Mouse (Mus musculus): ENCODE measurements around the gene Gm17018.

Gm17018 gene

DNA sequence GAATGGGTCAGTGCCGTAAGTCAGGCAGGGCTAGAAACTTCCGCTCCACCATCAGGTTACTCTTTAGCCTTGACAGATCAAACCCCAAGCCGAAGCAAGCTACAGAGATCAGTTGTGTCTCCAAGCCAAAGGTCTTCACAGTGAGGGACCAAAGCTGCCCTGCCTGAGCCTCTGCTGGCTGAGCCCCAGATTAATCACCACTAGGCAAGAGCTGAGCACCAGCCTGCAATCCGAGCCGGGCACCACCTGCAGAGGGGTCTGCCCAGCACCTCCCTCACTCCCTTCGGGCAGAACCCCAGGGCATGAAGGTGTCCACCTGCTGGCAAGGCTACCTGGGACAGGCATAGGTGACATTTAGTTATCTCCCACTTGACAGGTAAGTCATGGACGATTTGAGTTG, 60.6 kb downstream of the Gm17018 start:
- intact Hi-C loops (cut with DNase I) = no loop called here

DNA sequence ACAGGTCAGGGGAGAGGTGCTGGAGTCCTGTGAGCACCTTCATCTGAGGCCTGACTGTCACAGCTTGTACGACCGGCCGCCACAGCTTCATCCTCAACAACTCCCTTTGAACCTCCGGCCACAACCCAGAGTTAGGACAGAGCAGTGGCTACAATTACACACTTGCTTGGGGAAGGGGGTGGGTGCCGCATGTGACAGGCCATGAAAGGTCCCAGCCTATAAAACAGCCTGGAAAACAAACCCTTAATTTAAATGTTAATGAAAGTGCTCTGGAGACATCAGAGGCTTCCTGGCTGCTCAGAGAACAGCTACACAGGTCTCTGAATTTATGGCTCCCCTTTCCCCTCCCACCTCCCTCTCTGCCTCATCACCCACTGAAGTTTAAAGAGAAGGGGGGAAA, 61.7 kb downstream of the Gm17018 start:
- intact Hi-C loops (cut with DNase I) = no loop called here

DNA sequence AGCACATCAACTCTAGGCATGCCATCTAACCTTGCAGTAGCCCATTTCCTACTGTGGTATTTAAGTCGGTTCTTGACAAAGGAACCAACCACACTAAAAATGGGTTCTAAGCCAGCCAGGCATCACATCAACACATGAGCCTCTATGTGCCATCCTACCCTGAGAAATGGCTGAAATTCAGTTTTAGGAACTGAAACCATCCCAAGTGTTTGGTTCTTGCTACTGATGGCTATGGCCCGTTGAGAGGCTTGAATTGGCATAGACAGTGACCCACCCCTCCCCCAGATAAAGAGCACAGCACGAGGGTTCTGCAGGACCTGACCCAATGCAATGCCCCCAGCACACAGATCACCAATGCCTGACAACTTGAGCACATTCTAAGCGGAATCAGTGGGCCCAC, 63.3 kb downstream of the Gm17018 start:
- intact Hi-C loops (cut with DNase I) = no loop called here

DNA sequence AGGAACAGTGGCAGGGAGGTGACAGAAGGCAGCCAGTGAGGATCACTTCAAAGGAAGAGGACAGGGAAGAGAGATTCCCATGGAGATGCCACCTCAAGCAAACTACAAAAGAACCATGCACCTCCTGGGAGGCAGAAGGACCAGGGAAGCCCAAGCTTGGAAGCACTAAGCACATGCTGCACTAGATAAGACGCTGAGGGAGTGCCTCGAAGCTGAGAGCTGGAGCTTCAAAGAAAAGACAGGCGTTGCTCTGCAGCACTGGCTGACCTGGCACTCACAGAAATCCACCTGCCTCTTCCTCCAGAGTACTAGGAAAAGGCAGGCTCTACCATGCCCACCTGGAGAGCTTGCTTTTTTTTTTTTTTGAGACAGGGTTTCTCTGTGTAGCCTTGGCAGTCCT, 66.6 kb downstream of the Gm17018 start:
- intact Hi-C loops (cut with DNase I) = no loop called here

DNA sequence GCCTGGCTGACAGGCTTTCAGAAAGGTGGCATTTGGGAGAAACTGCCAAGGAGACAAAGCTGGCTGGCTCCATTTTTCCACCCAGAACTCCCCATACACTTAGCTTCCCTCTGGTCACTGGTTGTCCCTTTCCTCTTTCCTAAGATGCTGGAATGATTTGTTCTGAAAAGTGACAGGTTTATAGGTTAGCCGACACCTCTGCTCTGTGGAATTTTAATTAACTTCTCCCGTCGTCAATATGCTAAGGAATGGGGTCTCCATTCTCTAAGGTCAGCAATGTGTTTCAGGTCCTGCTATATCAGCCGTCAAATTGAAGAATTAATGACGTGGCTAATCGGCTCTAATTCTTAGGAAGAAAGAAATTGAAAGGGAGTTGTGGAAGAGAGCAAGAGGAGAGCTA, 68.2 kb downstream of the Gm17018 start:
- intact Hi-C loops (cut with DNase I) = no loop called here

DNA sequence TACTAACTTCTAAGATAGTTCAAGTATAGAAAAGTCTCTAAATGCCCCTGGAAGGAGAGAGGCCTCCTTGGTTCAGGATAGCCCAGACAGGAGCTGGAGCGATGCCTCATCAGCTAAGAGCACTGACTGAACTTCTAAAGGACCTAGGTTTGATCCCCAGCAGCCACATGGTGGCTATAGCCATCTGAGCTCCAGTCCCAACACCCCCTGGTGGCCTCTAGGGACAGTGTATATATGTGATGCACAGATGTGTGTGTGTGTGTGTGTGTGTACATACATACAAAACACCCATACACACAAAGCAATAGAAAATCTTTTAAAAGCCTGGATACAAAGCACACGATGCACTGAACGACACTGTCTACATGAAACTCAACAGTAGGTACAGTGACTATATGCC, 68.8 kb downstream of the Gm17018 start:
- intact Hi-C loops (cut with DNase I) = no loop called here

All from adrenal gland (tissue).